ENCODE assay signal across 15 mouse cellular contexts in genomic region chr7:95810096-95810495, GRCm38 (mm10).
A peak's percentile ranks its signal among the peaks of the same experiment; 100 is the strongest.
DNase-seq lines count a peak whose midpoint lies in the region; ATAC-seq and TF ChIP-seq lines count a peak whose summit lies in the region.
"Had no signal": no experiment of that assay in that cellular context is flagged by ENCODE, and none has a peak within 500 bp of the region (broad histone marks: within the 10 kb centered on the region; RNA-seq: fewer than 3 reads in every experiment).

No protein-coding gene starts in this region.

- no peak overlapping the region for H3K4me3 ChIP-seq in kidney, embryonic 16.5 days (ENCODE audit: low read length)
- no peak overlapping the region for H3K4me3 ChIP-seq in midbrain, postnatal 0 days (ENCODE audit: low read depth, low read length)
- H3K4me3 ChIP-seq in midbrain, embryonic 16.5 days (ENCODE audit: low read depth, low read length): no peak overlapping the region
- no peak overlapping the region for H3K4me3 ChIP-seq in embryonic facial prominence, embryonic 14.5 days (ENCODE audit: low read depth, low read length)
- H3K4me3 ChIP-seq: forebrain, embryonic 13.5 days; gastrocnemius, adult 2 months; limb, embryonic 13.5 days; midbrain, embryonic 15.5 days; neural tube, embryonic 15.5 days had no signal

- no peak for ATAC-seq in kidney, embryonic 16.5 days (ENCODE audit: low FRiP score, low TSS enrichment)
- no peak for ATAC-seq in midbrain, postnatal 0 days (ENCODE audit: low FRiP score)
- no peak for ATAC-seq in midbrain, embryonic 16.5 days
- no peak for ATAC-seq in embryonic facial prominence, embryonic 14.5 days (ENCODE audit: low read depth)
- ATAC-seq: forebrain, embryonic 13.5 days; midbrain, embryonic 15.5 days had no signal

- 15% methylated on average over 4 of the region's 4 CpGs for WGBS in kidney, embryonic 16.5 days
- 22% methylated on average over 4 of the region's 4 CpGs for WGBS in midbrain, postnatal 0 days
- WGBS in midbrain, embryonic 16.5 days: 17% methylated on average over 4 of the region's 4 CpGs
- WGBS in embryonic facial prominence, embryonic 14.5 days: 10% methylated on average over 4 of the region's 4 CpGs

- H3K9me3 ChIP-seq in kidney, embryonic 16.5 days (ENCODE audit: low read length): no peaks in the 10 kb centered on the region
- no peaks in the 10 kb centered on the region for H3K9me3 ChIP-seq in midbrain, postnatal 0 days (ENCODE audit: low read length)
- H3K9me3 ChIP-seq in midbrain, embryonic 16.5 days (replicated peaks; ENCODE audit: control insufficient read depth, low read length, poor library complexity, severe bottlenecking): no peaks in the 10 kb centered on the region
- H3K9me3 ChIP-seq in embryonic facial prominence, embryonic 14.5 days (ENCODE audit: control insufficient read depth, low read length): no peaks in the 10 kb centered on the region
- H3K9me3 ChIP-seq: forebrain, embryonic 13.5 days; limb, embryonic 13.5 days; midbrain, embryonic 15.5 days; neural tube, embryonic 15.5 days had no signal

- H3K4me1 ChIP-seq in kidney, embryonic 16.5 days (ENCODE audit: insufficient read depth, low read length): peaks cover 6% of the 10 kb centered on the region; the same call in 1 of the 2 replicates
- H3K4me1 ChIP-seq in midbrain, postnatal 0 days (ENCODE audit: insufficient read depth, low read length): no peaks in the 10 kb centered on the region
- H3K4me1 ChIP-seq in midbrain, embryonic 16.5 days (ENCODE audit: control insufficient read depth, insufficient read depth, low read length): peaks cover 2% of the 10 kb centered on the region; the same call in 1 of the 2 replicates
- H3K4me1 ChIP-seq in embryonic facial prominence, embryonic 14.5 days (ENCODE audit: control insufficient read depth, insufficient read depth, low read length): 0 out of 2 replicates have a peak, but pooled peaks cover 4% of the 10 kb centered on the region
- H3K4me1 ChIP-seq: midbrain, embryonic 15.5 days; neural tube, embryonic 15.5 days had no signal

- peak; percentile 5 to 58 for DNase-seq in adrenal gland, adult (ENCODE audit: inconsistent age in 2 of 2, low spot score in 1 of 2)
- no peak for DNase-seq in adrenal gland, postnatal 25 days
- no peak for DNase-seq in kidney, adult 18-20 months
- DNase-seq in midbrain, postnatal 0 days (ENCODE audit: low spot score): peak; percentile 16
- DNase-seq in embryonic facial prominence, embryonic 14.5 days (ENCODE audit: low spot score): peak; percentile 38
- DNase-seq in natural killer cell, adult 2 months (ENCODE audit: low spot score in 2 of 2): no peak
- DNase-seq: cerebellum, postnatal 14 days; gastrocnemius, adult 2 months; heart, postnatal 14 days had no signal

- no peak for TF ChIP-seq CTCF in midbrain, postnatal 0 days (IDR thresholded peaks at IDR 0.05)

- no peaks in the 10 kb centered on the region for H3K27me3 ChIP-seq in kidney, embryonic 16.5 days (ENCODE audit: insufficient read depth, low read length)
- no peaks in the 10 kb centered on the region for H3K27me3 ChIP-seq in midbrain, postnatal 0 days (ENCODE audit: insufficient read depth, low read length)
- H3K27me3 ChIP-seq in midbrain, embryonic 16.5 days (ENCODE audit: control insufficient read depth, insufficient read depth, low read depth, low read length): no peaks in the 10 kb centered on the region
- no peaks in the 10 kb centered on the region for H3K27me3 ChIP-seq in embryonic facial prominence, embryonic 14.5 days (replicated peaks; ENCODE audit: control insufficient read depth, insufficient read depth, low read length)
- H3K27me3 ChIP-seq: forebrain, embryonic 13.5 days; limb, embryonic 13.5 days; midbrain, embryonic 15.5 days; neural tube, embryonic 15.5 days had no signal

- H3K36me3 ChIP-seq in kidney, embryonic 16.5 days (ENCODE audit: insufficient read depth, low read length): no peaks in the 10 kb centered on the region
- H3K36me3 ChIP-seq in midbrain, postnatal 0 days (ENCODE audit: insufficient read depth, low read length): no peaks in the 10 kb centered on the region
- no peaks in the 10 kb centered on the region for H3K36me3 ChIP-seq in midbrain, embryonic 16.5 days (ENCODE audit: control insufficient read depth, insufficient read depth, low read length)
- no peaks in the 10 kb centered on the region for H3K36me3 ChIP-seq in embryonic facial prominence, embryonic 14.5 days (ENCODE audit: control insufficient read depth, insufficient read depth, low read length)
- H3K36me3 ChIP-seq: limb, embryonic 13.5 days; midbrain, embryonic 15.5 days; neural tube, embryonic 15.5 days had no signal

- H3K4me2 ChIP-seq in kidney, embryonic 16.5 days (replicated peaks; ENCODE audit: low read depth, low read length): no peak overlapping the region
- no peak overlapping the region for H3K4me2 ChIP-seq in midbrain, postnatal 0 days (ENCODE audit: low read depth, low read length, poor library complexity, severe bottlenecking)
- H3K4me2 ChIP-seq in midbrain, embryonic 16.5 days (ENCODE audit: low read length): no peak overlapping the region
- H3K4me2 ChIP-seq in embryonic facial prominence, embryonic 14.5 days (ENCODE audit: low read depth, low read length): no peak overlapping the region
- H3K4me2 ChIP-seq: forebrain, embryonic 13.5 days; limb, embryonic 13.5 days; midbrain, embryonic 15.5 days; neural tube, embryonic 15.5 days had no signal

- 0 out of 2 replicates have a peak overlapping the region, but pooled peaks have one; percentile 10 for H3K27ac ChIP-seq in kidney, embryonic 16.5 days (ENCODE audit: low read length)
- H3K27ac ChIP-seq in midbrain, postnatal 0 days (ENCODE audit: low read depth, low read length): no peak overlapping the region
- no peak overlapping the region for H3K27ac ChIP-seq in midbrain, embryonic 16.5 days (ENCODE audit: low read length)
- no peak overlapping the region for H3K27ac ChIP-seq in embryonic facial prominence, embryonic 14.5 days (replicated peaks; ENCODE audit: low read depth, low read length)
- H3K27ac ChIP-seq: forebrain, embryonic 13.5 days; gastrocnemius, adult 2 months; limb, embryonic 13.5 days; midbrain, embryonic 15.5 days; neural tube, embryonic 15.5 days had no signal

- H3K9ac ChIP-seq in kidney, embryonic 16.5 days (replicated peaks; ENCODE audit: low read length): no peak overlapping the region
- no peak overlapping the region for H3K9ac ChIP-seq in midbrain, postnatal 0 days (replicated peaks; ENCODE audit: low read length, poor library complexity, severe bottlenecking)
- H3K9ac ChIP-seq in midbrain, embryonic 16.5 days (ENCODE audit: low read depth, low read length): no peak overlapping the region
- H3K9ac ChIP-seq in embryonic facial prominence, embryonic 14.5 days (ENCODE audit: low read depth, low read length): no peak overlapping the region
- H3K9ac ChIP-seq: forebrain, embryonic 13.5 days; limb, embryonic 13.5 days; midbrain, embryonic 15.5 days; neural tube, embryonic 15.5 days had no signal

Comparison
In these comparisons a context has a peak if more than half of its experiments do, and no peak if none do; other contexts are left out.
1. DNase-seq: peak in adrenal gland, adult (2 of 2), midbrain, postnatal 0 days (single experiment) and embryonic facial prominence, embryonic 14.5 days (single experiment); none in adrenal gland, postnatal 25 days (single experiment), kidney, adult 18-20 months (single experiment) and natural killer cell, adult 2 months (0 of 2).